Mouse (Mus musculus) limb, embryonic 15.5 days (tissue): Measurements from ENCODE around the gene Gcnt1. TPM values are rescaled to one million over a fixed set of nuclear protein-coding genes. Genes with fewer than 3 reads are reported as not detected.

ENCODE experiments used
- ATAC-seq: fragments of 200-750 bp; cut with Nextera tagmentation; 2 replicates; pipeline ENCODE4 v1.8.0; 2017; ENCODE audit warnings: low read depth, moderate TSS enrichment; ENCODE audit not compliant: insufficient number of reproducible peaks, low FRiP score, low TSS enrichment
- H3K27ac ChIP-seq: fragments of 300-500 bp; sonication (generic); 2 replicates; pipeline ENCODE4 v1.5.1; 2015; ENCODE audit warnings: moderate library complexity, mild to moderate bottlenecking, inconsistent platforms
- H3K27me3 ChIP-seq: fragments of 300-500 bp; sonication (generic); 2 replicates; pipeline ENCODE4 v1.6.1; 2015; ENCODE audit warnings: inconsistent platforms
- H3K36me3 ChIP-seq: fragments of 300-500 bp; sonication (generic); 2 replicates; pipeline ENCODE4 v1.6.1; 2015; ENCODE audit warnings: inconsistent platforms
- H3K4me1 ChIP-seq: fragments of 300-500 bp; sonication (generic); 2 replicates; pipeline ENCODE4 v1.6.1; 2015; ENCODE audit warnings: inconsistent platforms
- H3K4me2 ChIP-seq: fragments of 300-500 bp; sonication (generic); 2 replicates; pipeline ENCODE4 v1.6.1; 2015; ENCODE audit warnings: mild to moderate bottlenecking, inconsistent platforms
- H3K4me3 ChIP-seq: fragments of 300-500 bp; sonication (generic); 2 replicates; pipeline ENCODE4 v1.5.1; 2015; ENCODE audit warnings: mild to moderate bottlenecking, inconsistent platforms
- H3K9ac ChIP-seq: fragments of 300-500 bp; sonication (generic); 2 replicates; pipeline ENCODE4 v1.6.1; 2015; ENCODE audit warnings: inconsistent platforms
- H3K9me3 ChIP-seq: fragments of 300-500 bp; sonication (generic); 2 replicates; pipeline ENCODE4 v1.6.1; 2016; ENCODE audit warnings: inconsistent platforms
- WGBS: fragments of 180-500 bp; shearing (Covaris S2); methylation state at CpG from one replicate; pipeline ENCODE4 v1.1.7; 2015; 5-methylcytosine and 5-hydroxymethylcytosine counted together
- polyA plus RNA-seq: library from polyadenylated mRNA; unstranded; fragments of >200 nt; fragmentation: Nextera tagmentation; extraction: Ambion mirVana; gene quantifications from 2 replicates; pipeline ENCODE4 v1.2.1, GENCODE M21; 2015

The Gcnt1 gene
- polyA plus RNA-seq, 1 experiment from 2014 or later, result 4.8 TPM

DNA sequence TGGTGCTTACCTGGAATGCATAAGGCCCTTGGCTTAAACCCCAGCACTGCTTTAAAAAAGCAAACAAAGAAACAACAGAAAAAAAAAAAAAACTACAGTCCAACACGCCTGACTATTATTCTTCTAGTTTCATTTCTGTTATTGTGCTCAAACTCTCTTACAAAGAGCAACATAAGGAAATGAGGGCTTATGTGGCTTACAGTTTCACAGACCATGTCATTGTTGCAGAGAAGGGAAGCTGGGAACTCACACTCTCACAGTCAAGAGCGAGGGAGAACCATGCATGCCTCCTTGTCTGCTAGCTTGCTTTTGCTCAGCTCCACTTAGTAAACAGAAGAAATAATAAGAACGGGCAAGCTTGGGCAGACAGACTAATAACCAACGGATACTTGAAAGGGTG lies 52.9 kb downstream of the Gcnt1 start:
- H3K27me3 ChIP-seq, result no peaks in the 10 kb centered on the region
- H3K4me1 ChIP-seq, result peaks cover 9% of the 10 kb centered on the region
- WGBS, result 80% methylated on average over 4 of the region's 4 CpGs
- H3K9ac ChIP-seq, result no peak overlapping the region
- H3K4me2 ChIP-seq, result no peak overlapping the region
- H3K9me3 ChIP-seq, result no peaks in the 10 kb centered on the region
- H3K27ac ChIP-seq, result no peak overlapping the region
- no peak overlapping the region for H3K4me3 ChIP-seq
- no peak for ATAC-seq
- no peaks in the 10 kb centered on the region for H3K36me3 ChIP-seq

GRCm38 (mm10) chr19:17318733-17319132 lies 53.9 kb downstream of the Gcnt1 start:
- Histone ChIP-seq H3K4me1 (peaks cover 5% of the 10 kb centered on the region), H3K36me3 (no peaks in the 10 kb centered on the region), H3K9ac (no peak overlapping the region), H3K27ac (no peak overlapping the region), H3K4me3 (no peak overlapping the region), H3K9me3 (no peaks in the 10 kb centered on the region), H3K4me2 (no peak overlapping the region), H3K27me3 (no peaks in the 10 kb centered on the region)
- WGBS, result 9% methylated on average over 3 of the region's 3 CpGs
- no peak for ATAC-seq

- Histone ChIP-seq H3K4me2 (no peak overlapping the region), H3K9ac (no peak overlapping the region), H3K36me3 (no peaks in the 10 kb centered on the region), H3K27ac (no peak overlapping the region), H3K9me3 (no peaks in the 10 kb centered on the region), H3K4me3 (no peak overlapping the region), H3K4me1 (no peaks in the 10 kb centered on the region), H3K27me3 (no peaks in the 10 kb centered on the region)
- ATAC-seq, result no peak
- 86% methylated on average over 2 of the region's 2 CpGs for WGBS
These were observed 56.2 kb downstream of the Gcnt1 start for GRCm38 (mm10) chr19:17316311-17317003.

DNA sequence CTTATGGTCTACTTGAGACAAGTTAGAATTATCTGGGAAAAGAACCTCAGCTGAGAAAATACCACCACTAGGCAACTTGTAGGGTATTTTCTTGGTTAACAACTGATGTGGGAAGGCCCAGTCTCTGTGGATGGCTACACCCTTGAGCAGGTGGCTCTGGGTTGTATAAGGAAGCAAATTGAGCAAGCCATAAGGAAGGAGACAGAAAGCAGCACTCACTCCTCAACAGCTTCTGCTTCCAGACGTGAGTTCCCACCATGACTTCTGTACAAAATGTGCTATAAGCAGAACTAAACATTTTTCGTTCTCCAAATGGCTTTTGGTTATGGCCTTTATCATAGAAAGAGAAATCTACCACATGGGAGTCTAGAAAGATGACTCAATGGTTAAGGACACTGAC lies 58.2 kb downstream of the Gcnt1 start:
- Histone ChIP-seq H3K9me3 (no peaks in the 10 kb centered on the region), H3K4me2 (no peak overlapping the region), H3K36me3 (no peaks in the 10 kb centered on the region), H3K27ac (no peak overlapping the region), H3K4me3 (no peak overlapping the region), H3K9ac (no peak overlapping the region), H3K27me3 (no peaks in the 10 kb centered on the region), H3K4me1 (no peaks in the 10 kb centered on the region)
- 74% methylated on average over 2 of the region's 2 CpGs for WGBS
- no peak for ATAC-seq

GRCm38 (mm10) chr19:17313766-17314165 lies 58.9 kb downstream of the Gcnt1 start:
- Histone ChIP-seq H3K27ac (no peak overlapping the region), H3K4me1 (no peaks in the 10 kb centered on the region), H3K9ac (no peak overlapping the region), H3K36me3 (no peaks in the 10 kb centered on the region), H3K9me3 (no peaks in the 10 kb centered on the region), H3K27me3 (no peaks in the 10 kb centered on the region), H3K4me2 (no peak overlapping the region), H3K4me3 (no peak overlapping the region)
- 75% methylated on average over 1 of the region's 1 CpGs for WGBS
- ATAC-seq, result no peak

DNA sequence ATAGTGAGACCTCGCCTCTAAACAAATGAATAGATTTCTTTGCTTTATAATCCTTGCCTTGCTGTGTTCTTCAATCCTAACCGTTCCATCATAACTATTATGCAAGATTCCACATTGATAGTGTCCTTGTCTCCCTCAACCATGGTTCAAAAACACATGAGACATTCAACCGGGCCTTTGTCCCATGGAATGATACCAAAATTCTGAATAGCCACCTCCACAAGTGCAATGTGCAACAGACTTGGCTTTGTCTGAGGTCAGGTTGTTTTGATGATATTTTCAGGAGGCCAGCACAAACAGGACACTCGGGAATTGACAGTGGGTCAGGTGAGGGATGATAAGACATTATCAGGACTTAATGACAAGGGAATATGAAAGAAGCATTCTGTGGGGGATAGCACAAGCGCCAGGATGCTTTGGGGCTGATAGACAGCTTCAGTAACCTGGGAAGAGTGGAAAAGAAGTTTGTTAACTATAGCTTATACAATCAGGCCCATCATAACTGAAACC lies 59.9 kb downstream of the Gcnt1 start:
- no peak for ATAC-seq
- H3K9ac ChIP-seq, result no peak overlapping the region
- no peak overlapping the region for H3K4me2 ChIP-seq
- no peaks in the 10 kb centered on the region for H3K36me3 ChIP-seq
- no peaks in the 10 kb centered on the region for H3K4me1 ChIP-seq
- no peak overlapping the region for H3K27ac ChIP-seq
- 89% methylated on average over 5 of the region's 5 CpGs for WGBS
- no peak overlapping the region for H3K4me3 ChIP-seq
- H3K9me3 ChIP-seq, result no peaks in the 10 kb centered on the region
- H3K27me3 ChIP-seq, result no peaks in the 10 kb centered on the region

GRCm38 (mm10) chr19:17311501-17311900 lies 61.1 kb downstream of the Gcnt1 start:
- WGBS, result 47% methylated on average over 1 of the region's 1 CpGs

GRCm38 (mm10) chr19:17311031-17311430 lies 61.6 kb downstream of the Gcnt1 start:
- no peak for ATAC-seq
- Histone ChIP-seq H3K9ac (no peak overlapping the region), H3K36me3 (no peaks in the 10 kb centered on the region), H3K9me3 (no peaks in the 10 kb centered on the region), H3K4me3 (no peak overlapping the region), H3K4me2 (no peak overlapping the region), H3K27ac (no peak overlapping the region), H3K27me3 (no peaks in the 10 kb centered on the region), H3K4me1 (no peaks in the 10 kb centered on the region)
- WGBS, result 88% methylated on average over 2 of the region's 2 CpGs

More at GRCm38 (mm10) chr19:17311501-17311900, 61.1 kb downstream of the Gcnt1 start:
- H3K4me1 ChIP-seq, result no peaks in the 10 kb centered on the region
- H3K9me3 ChIP-seq, result no peaks in the 10 kb centered on the region
- no peak overlapping the region for H3K4me3 ChIP-seq
- H3K27ac ChIP-seq, result no peak overlapping the region
- no peak for ATAC-seq
- H3K9ac ChIP-seq, result no peak overlapping the region
- H3K27me3 ChIP-seq, result no peaks in the 10 kb centered on the region
- no peak overlapping the region for H3K4me2 ChIP-seq
- H3K36me3 ChIP-seq, result no peaks in the 10 kb centered on the region

- H3K27ac ChIP-seq, result no peak overlapping the region
- H3K4me2 ChIP-seq, result no peak overlapping the region
- H3K4me1 ChIP-seq, result no peaks in the 10 kb centered on the region
- WGBS, result 85% methylated on average over 5 of the region's 5 CpGs
- H3K36me3 ChIP-seq, result no peaks in the 10 kb centered on the region
- H3K4me3 ChIP-seq, result no peak overlapping the region
- no peaks in the 10 kb centered on the region for H3K9me3 ChIP-seq
- no peak overlapping the region for H3K9ac ChIP-seq
- H3K27me3 ChIP-seq, result no peaks in the 10 kb centered on the region
- ATAC-seq, result no peak
These were observed 76.6 kb downstream of the Gcnt1 start for GRCm38 (mm10) chr19:17296081-17296480.

DNA sequence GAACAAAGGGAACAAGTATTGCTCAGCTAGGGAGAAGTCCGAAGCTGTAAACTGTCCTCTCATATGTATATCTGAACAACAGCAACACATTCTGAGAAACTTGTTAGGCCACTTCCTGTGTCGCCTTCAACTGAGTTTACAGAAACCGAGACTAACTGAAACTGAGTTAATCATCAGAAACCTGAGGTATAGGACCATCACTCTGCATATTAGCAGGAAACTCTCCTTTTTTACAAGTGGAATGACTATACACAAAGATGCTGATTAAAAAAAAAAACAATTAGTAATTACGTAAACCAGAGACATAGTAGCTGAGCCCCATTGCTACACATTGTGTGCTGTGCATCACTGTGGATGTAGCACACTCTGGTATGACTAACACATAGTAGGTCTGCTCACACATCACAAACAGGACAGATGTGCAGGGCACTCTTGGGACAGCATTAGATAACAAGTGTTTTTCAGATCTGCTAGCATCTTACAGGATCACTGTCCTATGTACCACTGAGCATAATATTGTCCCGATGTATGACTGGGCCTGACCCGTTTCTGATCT lies 77.4 kb downstream of the Gcnt1 start:
- 86% methylated on average over 6 of the region's 6 CpGs for WGBS
- ATAC-seq, result no peak
- Histone ChIP-seq H3K27ac (no peak overlapping the region), H3K4me1 (no peaks in the 10 kb centered on the region), H3K36me3 (no peaks in the 10 kb centered on the region), H3K9ac (no peak overlapping the region), H3K9me3 (no peaks in the 10 kb centered on the region), H3K4me2 (no peak overlapping the region), H3K27me3 (no peaks in the 10 kb centered on the region), H3K4me3 (no peak overlapping the region)

DNA sequence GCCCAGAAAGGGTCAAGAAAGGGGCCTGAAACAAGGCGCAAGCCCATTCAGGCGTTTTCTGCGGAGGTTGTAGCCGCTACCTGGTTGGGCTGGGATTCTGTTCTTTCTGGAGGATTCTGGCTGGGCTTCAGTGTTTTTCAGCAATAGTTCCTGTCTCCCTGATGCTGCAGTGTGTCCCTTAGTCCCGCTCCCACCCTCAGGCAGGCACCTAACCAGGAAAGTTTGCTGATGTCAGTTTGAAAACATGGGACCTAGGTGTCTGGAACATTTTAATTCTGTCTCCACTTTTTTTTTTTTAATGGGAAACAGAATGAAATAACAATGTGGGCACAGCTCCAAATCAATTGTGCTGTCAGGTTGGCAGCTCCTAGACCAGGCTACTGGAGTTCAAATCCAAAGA lies 78.5 kb downstream of the Gcnt1 start:
- no peak for ATAC-seq
- no peak overlapping the region for H3K27ac ChIP-seq
- 85% methylated on average over 5 of the region's 5 CpGs for WGBS
- H3K4me2 ChIP-seq, result no peak overlapping the region
- no peaks in the 10 kb centered on the region for H3K4me1 ChIP-seq
- H3K9me3 ChIP-seq, result no peaks in the 10 kb centered on the region
- H3K4me3 ChIP-seq, result no peak overlapping the region
- H3K27me3 ChIP-seq, result no peaks in the 10 kb centered on the region
- H3K9ac ChIP-seq, result no peak overlapping the region
- no peaks in the 10 kb centered on the region for H3K36me3 ChIP-seq

DNA sequence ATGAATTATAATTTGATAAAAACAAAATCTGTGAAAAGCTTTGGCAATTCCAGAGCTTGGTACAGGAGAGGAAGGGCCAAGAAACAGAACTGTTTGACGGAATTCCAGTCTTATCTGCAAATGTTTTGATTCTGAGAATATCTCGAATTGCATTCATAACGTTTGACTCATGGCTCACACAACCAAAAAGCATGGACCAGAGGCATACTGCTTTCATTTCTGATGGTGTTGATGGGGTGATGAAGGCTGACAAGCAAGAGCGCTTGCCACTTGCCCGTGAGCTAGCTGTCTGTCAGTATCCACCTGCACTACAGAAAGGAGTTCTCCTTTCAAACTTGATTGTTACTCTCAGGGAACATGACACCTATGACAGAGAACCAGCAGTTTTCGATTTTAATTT lies 83.1 kb downstream of the Gcnt1 start:
- H3K4me3 ChIP-seq, result no peak overlapping the region
- H3K36me3 ChIP-seq, result no peaks in the 10 kb centered on the region
- H3K27me3 ChIP-seq, result no peaks in the 10 kb centered on the region

More for the DNA sequence above, 83.1 kb downstream of the Gcnt1 start:
- Histone ChIP-seq H3K4me1 (no peaks in the 10 kb centered on the region), H3K9ac (no peak overlapping the region), H3K27ac (no peak overlapping the region), H3K9me3 (no peaks in the 10 kb centered on the region; the same call in 1 of the 2 replicates), H3K4me2 (no peak overlapping the region)
- WGBS, result 70% methylated on average over 6 of the region's 6 CpGs
- no peak for ATAC-seq
